Mouse (Mus musculus) MEL (cell line): Measurements from ENCODE around the gene Fam76a.

Experiments
- BHLHE40 ChIP-seq: IDR thresholded peaks from 2 replicates; pipeline ENCODE4 v1.6.1; 2012; ENCODE audit warnings: low read depth, mild to moderate bottlenecking, inconsistent platforms, low read length, improper control_type of control experiment, borderline replicate concordance
- CTCF ChIP-seq, 3 experiments: IDR thresholded peaks in 2 of 3; conservative IDR thresholded peaks in 1 of 3; 2 replicates each; pipeline ENCODE4 v1.5.1; 2011 to 2012; ENCODE audit warnings: low read length in 3 of 3, low read depth in 2 of 3, mild to moderate bottlenecking in 2 of 3, improper control_type of control experiment in 1 of 3, inconsistent platforms in 1 of 3, mixed read lengths in 1 of 3, moderate library complexity in 1 of 3; ENCODE audit not compliant: control insufficient read depth in 1 of 3, insufficient read depth in 1 of 3, poor library complexity in 1 of 3, severe bottlenecking in 1 of 3
- ELF1 ChIP-seq: IDR thresholded peaks from 2 replicates; pipeline ENCODE4 v1.6.1; 2014; ENCODE audit warnings: low read depth, mild to moderate bottlenecking, inconsistent platforms, low read length, improper control_type of control experiment, moderate library complexity
- EP300 ChIP-seq, 2 experiments: IDR thresholded peaks; 2 replicates each; pipeline ENCODE4 v1.6.1; 2011; ENCODE audit warnings: improper control_type of control experiment in 2 of 2, low read length in 2 of 2, low read depth in 1 of 2, mild to moderate bottlenecking in 1 of 2
- GATA1 ChIP-seq: IDR thresholded peaks from 2 replicates; pipeline ENCODE4 v1.6.1; 2011; ENCODE audit warnings: low read depth, low read length, improper control_type of control experiment
- MYB ChIP-seq: IDR thresholded peaks from 2 replicates; pipeline ENCODE4 v1.6.1; 2011; ENCODE audit warnings: mild to moderate bottlenecking, low read depth, low read length, improper control_type of control experiment
- NRF1 ChIP-seq: IDR thresholded peaks from 2 replicates; pipeline ENCODE4 v1.6.1; 2014; ENCODE audit warnings: low read depth, mild to moderate bottlenecking, inconsistent platforms, low read length, improper control_type of control experiment, moderate library complexity; ENCODE audit not compliant: poor library complexity, insufficient read depth, severe bottlenecking
- POLR2A ChIP-seq, 2 experiments: IDR thresholded peaks; 2 replicates each; pipeline ENCODE4 v1.6.1; 2011 to 2012; ENCODE audit warnings: low read length in 2 of 2, mild to moderate bottlenecking in 2 of 2, control low read depth in 1 of 2, improper control_type of control experiment in 1 of 2, low read depth in 1 of 2, moderate library complexity in 1 of 2; ENCODE audit not compliant: control insufficient read depth in 1 of 2, insufficient read depth in 1 of 2, poor library complexity in 1 of 2
- RAD21 ChIP-seq: IDR thresholded peaks from 2 replicates; pipeline ENCODE4 v1.6.1; 2011; ENCODE audit warnings: mild to moderate bottlenecking, low read depth, low read length, improper control_type of control experiment
- RCOR1 ChIP-seq: IDR thresholded peaks from 2 replicates; pipeline ENCODE4 v1.6.1; 2012; ENCODE audit warnings: low read depth, mild to moderate bottlenecking, inconsistent platforms, low read length, improper control_type of control experiment
- TCF12 ChIP-seq: IDR thresholded peaks from 2 replicates; pipeline ENCODE4 v1.6.1; 2014; ENCODE audit warnings: low read depth, mild to moderate bottlenecking, inconsistent platforms, low read length, improper control_type of control experiment, moderate library complexity
- ZKSCAN1 ChIP-seq: IDR thresholded peaks from 2 replicates; pipeline ENCODE4 v1.6.1; 2012; ENCODE audit warnings: low read depth, mild to moderate bottlenecking, inconsistent platforms, low read length, improper control_type of control experiment, moderate library complexity
- ZNF384 ChIP-seq: IDR thresholded peaks from 2 replicates; pipeline ENCODE4 v1.6.1; 2012; ENCODE audit warnings: low read depth, mild to moderate bottlenecking, inconsistent platforms, low read length, improper control_type of control experiment

- TF ChIP-seq CTCF (IDR thresholded peaks at IDR 0.05 in 2 of 3, conservative IDR thresholded peaks at IDR 0.05 in 1 of 3; ENCODE audit: control insufficient read depth in 1 of 3, insufficient read depth in 1 of 3, low read depth in 2 of 3, low read length in 3 of 3, poor library complexity in 1 of 3, severe bottlenecking in 1 of 3) = no peak
- no peak for TF ChIP-seq ELF1
- no peak for TF ChIP-seq POLR2A (IDR thresholded peaks at IDR 0.05; ENCODE audit: control insufficient read depth in 1 of 2, insufficient read depth in 1 of 2, low read depth in 1 of 2, low read length in 2 of 2, poor library complexity in 1 of 2)
- TF ChIP-seq MYB = no peak
- no peak for TF ChIP-seq BHLHE40
- no peak for TF ChIP-seq GATA1
- no peak for TF ChIP-seq RAD21
- TF ChIP-seq ZKSCAN1 = no peak
- TF ChIP-seq NRF1 = no peak
- TF ChIP-seq ZNF384 = no peak
- no peak for TF ChIP-seq EP300 (IDR thresholded peaks at IDR 0.05; ENCODE audit: low read depth in 1 of 2, low read length in 2 of 2)
- no peak for TF ChIP-seq RCOR1
- TF ChIP-seq TCF12 = no peak
These were observed 37.3 kb upstream of the Fam76a start for GRCm38 (mm10) chr4:132959679-132960045.
